Mouse (Mus musculus): ENCODE data around the gene Cyb5r3.

Cyb5r3 gene

DNA sequence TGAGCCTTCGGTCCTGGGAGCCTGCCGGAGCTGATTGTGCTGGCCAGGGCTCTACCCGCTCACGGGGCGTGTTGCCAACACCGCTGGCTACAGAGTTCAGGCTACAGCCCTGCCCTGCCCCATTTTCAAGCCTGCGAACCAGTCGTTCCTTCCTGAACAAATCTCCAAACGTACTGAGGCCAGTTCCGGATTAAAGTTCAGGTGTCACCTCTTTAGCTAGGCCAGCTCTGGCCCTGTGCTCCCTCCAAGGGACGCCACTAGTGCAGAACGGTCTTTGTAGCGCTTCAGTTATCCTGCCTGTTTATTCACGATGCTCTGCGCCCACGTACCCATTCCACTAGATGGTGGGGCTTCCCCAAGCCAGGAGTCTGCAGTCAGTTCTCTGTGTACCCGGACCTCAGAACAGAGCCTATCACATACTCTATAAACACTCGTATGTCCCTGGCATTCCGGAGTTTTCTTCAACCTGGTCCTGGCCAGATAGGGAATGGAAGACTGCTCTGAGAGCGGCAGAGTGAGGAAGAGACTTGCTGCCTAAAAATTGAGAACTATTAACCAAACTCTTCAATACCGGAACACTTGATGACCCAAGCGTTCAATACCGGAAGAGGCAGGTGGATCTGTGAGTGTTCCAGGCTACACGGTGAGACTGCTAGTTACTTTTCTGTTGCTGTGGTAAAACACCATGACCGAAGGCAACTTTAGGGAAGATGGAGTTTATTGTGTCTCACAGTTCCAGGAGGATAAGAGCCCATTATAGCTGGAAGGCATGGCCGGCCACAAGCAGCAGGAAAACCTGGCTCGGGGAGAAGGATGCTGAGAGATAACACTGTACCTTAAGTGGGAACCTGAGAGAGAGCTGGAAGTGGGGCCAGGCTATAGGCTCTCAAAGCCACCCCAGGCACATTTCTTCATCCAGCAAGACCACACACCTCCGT is at the start of gene Cyb5r3:
TSS of gene Cyb5r3 (minus strand) at position 101 of the 938 bp plus-strand sequence.
- no peak for DNase-seq

DNA sequence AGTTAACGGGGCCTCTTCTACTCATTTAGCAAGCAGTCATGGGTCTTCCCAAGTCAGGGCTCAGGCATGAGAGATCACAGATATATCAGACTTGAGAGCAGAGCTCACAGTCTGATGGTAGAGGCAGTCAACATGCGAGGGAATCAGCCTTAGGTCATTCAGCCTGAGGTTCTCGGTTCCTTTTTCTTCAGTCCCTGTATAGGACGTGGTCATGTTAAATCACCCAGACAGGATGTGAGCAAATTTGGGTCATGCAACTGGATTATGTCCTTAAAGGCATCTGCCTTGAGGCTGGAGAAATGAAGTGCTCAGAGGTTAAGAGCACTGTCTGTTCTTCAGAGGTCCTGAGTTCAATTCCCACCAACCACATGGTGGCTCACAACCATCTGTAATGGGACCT is 49.3 kb upstream of the Cyb5r3 start:
- no peak for DNase-seq

DNA sequence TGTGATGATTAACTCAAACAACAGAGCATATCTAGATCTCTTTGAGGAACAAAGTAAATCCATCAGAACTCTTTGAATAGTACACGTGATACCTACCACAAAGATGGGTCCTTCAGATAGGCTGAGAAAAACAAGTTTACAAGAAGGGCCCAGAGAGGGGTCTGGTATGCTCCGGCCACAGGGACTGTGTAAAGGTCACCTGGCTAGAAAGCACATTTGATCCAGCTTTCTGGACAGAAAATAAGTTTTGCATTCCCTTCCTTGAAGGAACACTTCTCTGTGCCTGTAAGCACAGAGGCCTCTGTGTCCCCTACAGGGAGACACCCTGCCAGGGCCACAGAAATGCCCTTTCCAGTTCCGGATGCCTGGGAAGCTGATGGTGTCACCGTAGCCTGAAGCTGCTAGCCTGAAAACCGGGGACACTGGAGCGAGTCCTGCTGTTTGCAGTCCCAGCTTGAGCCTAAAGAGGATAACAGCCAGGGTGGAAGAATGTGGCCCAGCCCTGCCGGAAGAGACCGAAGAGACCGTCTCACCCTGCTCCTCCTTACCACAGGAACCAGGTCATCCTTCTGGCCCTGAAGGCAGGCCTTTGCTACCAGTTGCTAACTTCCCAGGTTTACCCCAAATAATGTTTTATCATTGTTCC is 48.1 kb upstream of the Cyb5r3 start:
- DNase-seq, result no peak

DNA sequence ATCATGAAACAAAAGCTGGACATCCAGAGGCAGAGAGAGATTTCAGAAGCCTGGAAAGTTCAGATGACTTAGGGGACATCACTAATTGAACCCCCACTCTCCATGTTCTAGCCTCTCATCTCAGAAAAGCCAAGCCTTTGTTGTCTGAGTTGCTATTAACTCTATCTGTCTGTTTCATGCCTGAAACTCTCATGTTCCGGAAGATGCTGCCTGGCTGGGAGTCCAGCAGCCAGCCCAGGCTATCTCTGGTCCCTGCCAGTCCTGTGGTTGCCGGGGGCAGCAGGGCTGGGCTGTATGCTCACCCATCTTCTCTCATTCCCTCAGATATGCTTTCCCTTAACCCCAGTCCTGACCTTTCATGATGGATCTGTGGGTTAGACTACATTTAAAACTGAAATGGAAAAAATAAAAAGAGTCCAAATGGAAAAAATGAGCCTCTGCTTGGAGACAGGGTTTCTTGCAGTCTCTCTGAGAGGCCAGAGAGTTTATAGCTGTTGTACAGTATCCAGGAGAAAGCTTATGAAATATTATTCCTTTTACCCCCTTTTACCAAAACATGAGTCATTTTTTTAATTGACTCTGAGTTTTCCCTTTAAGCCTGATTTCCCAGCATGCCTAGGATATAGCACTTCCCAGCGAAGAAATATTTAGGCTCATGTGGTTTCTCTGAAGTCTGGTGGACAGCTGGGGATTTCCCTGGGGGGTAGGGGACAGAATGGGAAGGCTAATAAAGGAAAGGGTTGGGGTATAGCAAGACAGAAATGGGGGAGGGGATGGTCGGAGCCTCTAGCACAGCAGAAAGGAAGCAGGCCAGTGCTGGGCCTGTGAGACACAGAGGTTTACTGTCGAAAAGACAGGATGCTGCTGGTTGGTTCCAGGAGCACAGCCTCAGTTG is 43.2 kb upstream of the Cyb5r3 start:
- no peak for DNase-seq

DNA sequence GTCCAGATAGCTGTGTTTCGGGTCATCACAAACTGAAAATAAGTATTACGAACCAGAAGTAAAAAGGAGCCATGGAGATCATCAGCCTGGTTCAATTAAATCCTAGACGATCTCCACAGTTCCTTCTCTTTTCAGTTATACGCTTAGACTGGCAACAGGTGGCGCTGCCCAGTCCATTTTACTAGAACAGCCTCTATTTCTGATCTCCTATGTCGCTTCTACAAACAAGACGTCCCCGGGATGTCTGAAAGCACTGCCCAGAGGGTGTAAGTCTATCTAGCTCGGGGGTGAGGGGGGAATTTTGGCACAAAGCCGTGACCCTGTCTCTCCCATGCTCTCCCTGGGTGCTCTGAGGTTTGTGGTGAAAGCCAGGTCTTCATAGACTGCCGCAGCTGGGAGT is 37.8 kb upstream of the Cyb5r3 start:
- DNase-seq, result peak; percentile 14 to 27

DNA sequence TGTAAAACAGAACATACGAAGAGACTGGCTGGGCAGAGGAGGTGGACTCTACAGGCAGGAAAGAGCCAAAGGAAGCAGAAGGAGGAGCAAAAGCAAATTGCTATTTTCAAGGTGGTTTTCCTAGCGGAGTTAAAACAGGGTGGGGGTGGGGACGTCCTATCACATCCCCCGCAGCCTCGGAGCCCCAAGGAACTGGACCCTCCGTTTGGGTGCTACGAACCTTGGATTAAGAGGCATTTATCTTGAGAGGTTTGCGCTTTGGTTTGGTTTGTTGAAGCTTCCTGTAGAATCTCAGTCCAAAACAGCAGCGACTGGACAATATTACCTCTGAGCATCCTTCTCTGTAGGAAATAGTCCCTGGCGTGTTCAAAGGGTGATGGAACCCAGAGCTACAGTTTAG is 37.3 kb upstream of the Cyb5r3 start:
- no peak for DNase-seq

DNA sequence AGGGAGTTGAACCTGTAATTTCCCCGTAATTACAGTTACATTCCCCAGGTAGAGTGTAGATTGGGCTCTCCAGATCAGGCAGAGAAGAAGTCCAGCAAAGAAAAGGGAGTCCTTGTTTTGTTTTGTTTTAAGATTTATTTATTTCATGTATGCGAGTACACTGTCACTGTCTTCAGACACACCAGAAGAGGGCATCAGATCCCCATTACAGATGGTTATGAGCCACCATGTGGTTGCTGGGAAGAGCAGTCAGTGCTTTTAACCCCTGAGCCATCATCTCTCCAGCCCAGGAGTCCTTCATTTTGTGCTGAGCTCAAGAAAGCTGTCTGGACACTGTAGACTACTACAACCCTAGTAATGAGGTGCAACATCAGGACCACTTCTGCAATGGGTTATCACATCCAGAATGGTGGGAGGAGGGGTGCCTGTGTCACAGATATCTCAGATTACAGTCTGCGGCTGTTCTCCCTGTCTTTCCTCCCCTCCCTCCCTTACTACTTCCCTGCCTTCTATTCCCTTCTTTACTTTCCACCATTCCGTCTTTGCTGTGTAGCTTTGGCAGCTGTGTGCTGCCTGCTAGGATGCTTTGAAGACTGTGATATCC is 36.8 kb upstream of the Cyb5r3 start:
- no peak for DNase-seq

DNA sequence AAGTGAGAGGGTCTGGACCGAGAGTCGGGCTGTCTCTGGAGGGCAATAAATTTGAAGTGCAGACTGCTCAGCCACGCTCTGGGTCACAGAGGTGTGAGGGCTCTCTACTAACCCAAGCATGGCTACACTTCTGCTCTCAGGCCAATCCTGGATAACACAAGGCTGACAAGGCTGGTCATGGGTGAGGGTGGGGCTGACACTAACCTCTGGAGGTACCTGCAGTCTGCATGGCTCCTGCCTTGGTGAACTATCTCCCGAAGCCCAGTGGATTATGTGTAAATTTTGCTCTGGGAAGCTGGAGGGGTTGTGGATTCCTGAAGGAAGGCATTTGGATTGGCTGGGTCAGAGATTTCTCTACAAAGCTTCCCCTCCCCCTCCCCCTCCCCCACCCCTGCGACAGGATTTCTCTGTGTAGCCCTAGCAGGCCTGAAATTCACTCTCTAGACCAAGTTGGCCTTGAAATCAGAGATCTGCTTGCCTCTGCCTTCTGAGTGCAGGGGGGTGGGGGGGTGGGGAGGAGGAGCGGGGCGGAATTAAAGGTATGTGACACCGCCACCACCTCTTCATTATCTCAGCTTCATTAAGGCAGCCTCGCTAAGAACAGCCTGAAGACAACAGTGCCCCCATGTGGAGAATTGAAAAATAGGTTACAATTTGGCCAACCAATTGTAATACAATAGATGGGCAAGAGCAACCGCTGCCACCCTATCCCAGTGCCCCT is 32.5 kb upstream of the Cyb5r3 start:
- peak; percentile 9 to 17 for DNase-seq

DNA sequence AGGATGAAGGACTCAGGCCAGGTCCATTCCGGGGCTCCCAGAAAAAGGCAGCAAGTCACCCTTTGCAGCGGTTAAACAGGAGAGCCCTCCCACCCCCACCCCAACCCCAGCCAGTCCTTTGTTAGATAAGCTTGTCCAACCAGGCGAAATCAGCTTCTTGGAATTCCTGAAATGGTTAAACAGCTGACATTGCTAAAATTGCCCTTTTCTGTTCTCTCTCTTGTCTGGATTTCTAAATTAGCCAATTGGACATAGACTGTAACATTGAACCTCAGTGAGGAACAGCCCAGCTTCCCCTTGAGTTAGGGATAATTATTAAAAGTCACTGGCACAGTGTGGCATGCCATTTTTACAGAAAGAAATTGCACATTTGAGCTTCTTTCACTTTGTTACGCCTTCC is 30.0 kb upstream of the Cyb5r3 start:
- no peak for DNase-seq

DNA sequence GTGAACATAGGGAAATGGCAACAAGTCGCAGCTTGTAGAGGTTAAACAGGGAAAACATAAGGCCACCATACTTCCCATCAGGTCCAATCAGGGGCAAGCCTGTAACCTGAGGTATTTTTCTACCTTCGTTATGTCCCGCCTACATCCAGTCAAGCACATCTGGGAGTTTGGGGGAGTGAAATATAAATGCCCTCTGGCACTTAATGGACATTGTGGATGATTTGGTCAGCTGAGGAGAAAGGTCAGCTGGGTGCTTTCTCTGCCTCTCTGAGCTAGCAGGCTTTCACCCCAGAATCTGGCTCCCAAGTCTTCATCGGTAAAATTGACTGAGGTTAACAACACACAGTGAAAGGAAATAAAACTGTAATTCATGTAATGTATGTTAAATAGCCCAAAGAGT is 21.0 kb upstream of the Cyb5r3 start:
- no peak for DNase-seq

DNA sequence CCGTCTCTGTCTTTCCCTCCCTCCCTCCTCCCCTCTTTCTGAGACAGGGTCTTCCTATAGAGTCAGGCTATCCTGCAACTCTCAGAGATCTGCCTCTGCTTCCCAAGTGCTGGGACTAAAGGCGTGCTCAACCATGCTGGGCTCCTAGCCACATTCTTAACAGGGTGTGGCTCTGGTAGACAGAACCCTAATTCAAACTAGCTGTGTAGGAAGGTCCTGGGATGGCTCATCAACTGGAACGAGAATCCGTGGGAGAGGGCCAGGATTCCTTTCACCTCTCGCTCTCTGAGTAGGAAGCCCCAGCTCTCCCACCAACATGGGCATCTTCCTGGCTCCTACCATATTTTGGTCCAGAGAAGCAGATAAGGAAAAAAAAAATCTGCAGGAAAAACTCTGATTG is 10.0 kb upstream of the Cyb5r3 start:
- no peak for DNase-seq

DNA sequence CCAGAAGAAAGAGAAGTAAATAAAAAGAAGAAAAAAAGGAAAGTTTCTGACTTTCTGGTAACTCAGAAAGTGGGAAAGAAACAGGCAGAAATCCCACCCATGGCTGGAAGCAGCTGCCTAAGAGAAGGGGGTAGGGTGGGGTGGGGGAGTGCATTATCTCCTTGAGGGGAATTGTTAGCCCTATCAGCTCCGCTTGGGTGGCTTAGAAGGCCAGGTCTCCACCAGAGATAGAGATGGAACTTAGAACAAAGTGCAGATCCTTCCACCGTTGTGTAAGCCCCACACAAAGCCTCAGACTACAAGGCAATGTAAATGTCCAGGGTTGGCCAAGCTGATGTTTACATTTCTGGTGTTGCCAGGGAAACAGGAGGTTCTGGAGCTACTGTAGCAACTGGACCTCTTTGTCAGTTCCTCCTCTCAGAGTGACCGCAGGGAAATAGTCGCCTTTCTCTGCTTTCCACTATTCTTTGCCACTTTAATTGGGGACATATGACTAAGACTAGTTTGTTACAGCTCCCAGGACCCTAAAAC is 9.5 kb upstream of the Cyb5r3 start:
- no peak for DNase-seq

DNA sequence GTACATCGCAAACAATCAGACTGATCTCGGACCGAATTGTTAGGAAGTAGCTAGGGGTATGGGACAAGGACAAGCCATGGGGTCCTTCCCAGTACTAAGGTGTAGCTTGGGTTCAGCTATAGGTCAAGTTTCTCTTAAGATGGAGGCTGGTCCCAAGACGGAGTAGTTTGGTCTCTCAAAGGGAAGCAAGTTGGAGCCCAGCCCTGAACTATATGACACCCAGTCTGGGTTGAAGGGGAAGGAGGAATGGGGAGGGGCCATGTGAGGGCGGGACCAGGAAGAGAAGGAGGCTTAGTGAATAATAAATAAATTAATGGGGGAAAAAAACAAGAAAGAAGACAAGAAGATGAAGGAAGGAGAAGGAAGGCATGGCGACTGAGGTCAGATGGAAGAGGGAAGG is 7.6 kb upstream of the Cyb5r3 start:
- DNase-seq, result no peak

DNA sequence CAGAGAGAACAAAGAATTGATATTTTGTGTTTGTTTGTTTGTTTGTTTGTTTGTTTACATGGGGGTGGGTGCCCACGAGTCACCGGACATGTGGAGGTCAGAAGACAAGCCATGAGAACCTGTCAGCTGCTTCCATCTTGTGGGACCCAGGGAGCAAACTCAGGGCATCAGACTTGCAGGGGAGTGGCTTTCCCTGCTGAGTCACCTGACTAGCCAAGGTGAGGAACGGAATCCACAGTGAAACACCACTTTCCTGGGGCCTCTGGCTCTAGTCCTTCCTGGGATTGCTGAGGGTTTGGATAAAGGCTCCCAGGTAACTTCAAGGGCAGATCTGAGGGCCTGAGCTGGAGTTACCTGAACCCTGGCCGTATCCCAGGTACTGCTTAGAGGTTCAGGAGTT is 4.3 kb upstream of the Cyb5r3 start:
- no peak for DNase-seq

DNA sequence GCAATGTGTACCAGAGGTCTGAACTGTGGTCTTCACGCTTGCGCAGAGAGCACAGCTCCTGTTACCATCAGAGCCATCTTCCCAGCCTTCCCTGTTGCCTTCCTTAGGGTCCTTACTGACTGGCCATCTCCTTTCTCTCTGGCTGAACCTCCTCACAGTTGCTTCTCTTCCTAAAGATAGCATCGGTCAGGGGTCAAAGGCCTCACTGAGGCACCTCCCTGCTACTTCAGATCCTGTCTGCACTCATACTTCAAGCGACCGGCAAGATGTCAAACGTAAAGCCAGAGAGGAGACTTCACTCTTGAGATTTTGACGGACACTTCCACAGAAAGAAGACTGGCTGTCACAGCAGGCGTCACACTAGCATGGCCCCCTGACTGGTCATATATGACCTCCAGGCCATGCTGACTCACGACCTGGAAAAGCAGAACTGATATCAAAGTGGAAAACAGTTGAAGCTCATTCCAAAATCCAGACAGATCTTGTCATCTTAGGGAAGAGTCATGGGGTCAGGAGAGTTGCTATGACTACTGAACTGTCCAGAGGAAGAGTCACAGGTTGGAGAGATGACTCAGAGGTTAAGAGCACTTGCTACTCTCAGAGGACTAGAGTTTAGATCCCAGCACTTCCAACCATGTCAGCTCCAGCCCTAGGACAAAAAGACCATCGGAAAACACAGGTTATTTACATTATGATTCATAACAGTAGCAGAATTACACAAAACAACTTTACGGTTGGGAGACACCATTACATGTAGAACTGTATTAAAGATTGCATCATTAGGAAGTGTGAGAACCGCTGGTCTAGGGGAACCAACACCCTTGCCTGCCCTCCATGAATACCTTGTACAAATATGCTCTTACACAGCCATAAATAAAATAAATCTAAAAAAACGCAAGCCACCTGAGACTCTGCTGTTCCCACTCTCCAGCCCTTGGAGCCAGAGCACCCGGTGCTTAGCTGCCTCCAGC is 1.8 kb upstream of the Cyb5r3 start:
- DNase-seq, result no peak

DNA sequence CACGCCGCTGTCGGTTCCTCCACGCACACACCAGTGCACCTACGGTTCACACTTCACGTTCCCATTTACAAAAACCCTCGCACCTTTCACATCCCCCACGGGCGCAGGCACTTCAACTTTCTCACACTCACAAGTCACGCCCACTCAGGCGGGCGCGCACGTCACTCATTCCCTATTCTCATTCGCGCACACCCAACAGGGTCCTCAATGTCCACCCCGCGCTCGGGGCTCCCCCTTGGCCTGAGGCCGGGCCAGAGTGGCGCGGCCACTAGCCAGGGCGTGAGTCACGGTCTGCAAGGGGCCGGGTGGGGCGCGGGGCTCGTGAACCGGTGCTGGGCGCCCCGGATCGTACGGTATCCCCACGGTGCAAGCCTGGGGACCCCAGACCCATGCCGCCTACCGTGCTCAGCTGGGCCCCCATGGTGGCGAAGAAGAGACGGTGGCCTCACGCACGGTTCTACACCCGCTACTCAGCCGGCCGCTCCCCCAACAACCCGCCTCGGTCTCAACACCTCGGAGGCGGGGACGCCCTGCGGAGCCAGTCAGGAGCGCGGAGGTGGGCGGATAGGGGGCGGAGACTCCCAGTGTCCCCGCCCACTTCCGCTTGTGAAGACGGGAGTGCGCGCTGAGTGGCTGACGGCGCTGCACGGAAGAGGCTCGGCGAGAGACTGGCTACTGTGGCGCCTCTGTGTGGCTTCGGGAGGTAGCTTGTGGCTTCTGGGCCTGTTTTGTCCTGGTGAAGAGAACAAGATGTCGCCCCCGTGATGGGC is 495 bp downstream of the Cyb5r3 start:
- DNase-seq, result peak; percentile 96 to 98

DNA sequence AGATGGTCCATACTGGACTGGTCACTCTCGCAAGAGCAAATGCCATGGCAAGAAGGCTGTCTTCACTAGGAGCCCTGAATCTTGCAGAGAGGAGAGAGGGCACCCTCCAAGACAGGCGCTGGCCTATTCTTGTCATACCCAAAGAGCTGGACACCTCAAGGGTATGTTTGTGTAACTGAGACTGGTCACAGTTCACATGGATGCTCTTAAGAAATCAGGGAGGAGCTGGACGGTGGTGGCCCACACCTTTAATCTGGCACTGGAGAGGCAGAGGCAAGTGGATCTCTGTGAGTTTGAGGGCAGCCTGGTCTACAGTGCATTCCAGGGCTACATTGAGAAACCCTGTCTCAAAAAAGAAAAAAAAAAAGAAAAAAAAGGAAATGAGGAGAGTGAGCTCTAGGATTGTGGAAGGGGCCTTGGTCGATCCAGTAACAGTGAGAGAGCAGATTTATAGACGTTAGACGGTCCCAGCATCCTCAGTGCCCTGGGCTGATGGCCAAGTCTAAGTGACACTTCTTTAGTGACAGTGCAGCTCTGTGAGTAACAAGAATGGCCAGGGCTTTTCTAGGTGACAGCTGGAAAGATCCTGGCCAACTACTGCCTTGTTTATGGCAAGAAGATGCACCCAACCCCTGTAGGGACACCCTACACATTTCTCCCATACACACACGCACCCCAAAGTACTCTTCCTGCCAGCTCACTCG is 1.3 kb downstream of the Cyb5r3 start:
- no peak for DNase-seq

DNA sequence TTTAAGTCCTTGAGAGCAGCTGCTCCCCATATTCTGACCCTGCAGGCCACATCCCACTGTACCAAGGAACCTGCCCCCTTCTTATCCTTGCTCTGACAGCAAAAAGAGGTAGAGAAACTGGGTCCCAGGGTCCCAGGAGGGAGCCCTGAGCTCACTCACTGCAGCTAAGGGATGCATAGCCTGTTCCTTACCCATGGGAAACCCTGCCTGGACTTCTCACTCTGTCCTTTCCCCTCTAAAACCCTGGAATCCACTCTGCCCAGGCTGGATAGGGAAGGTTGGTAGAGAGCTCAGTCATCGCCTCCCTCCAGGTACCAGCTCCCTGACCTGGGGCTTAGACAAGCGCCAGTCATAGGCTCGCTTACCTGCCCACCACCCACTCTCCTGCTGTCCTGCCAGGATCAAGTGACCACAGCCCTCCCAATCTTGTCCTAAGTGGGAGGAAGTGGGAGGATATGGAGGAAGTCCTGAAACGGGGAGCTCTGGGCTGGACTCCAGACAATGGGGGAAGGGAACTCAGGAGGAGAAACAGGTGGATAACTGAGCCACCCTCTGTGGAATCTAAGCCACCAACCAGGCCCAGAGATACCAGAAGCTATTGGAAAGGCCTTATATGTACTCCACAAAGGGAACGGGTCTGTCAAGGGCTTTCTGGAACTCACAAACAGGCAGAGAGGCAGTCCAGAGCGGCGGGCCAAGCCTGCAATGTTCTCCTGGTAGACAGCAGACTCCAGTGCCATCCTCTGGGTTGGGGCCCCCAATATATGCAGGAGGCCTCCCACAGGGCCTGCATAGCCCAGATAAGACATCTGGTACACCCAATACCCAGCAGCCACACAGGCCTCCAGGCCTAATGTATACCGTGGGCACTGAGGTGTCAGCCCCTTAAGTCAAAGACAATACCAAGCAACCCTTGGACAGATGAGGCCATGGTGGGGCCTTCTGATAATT is 2.3 kb downstream of the Cyb5r3 start:
- no peak for DNase-seq
